Mouse (Mus musculus): ENCODE results near the gene Upk3b.

Upk3b gene

GRCm38 (mm10) chr5:136075076-136075475 lies 36.8 kb downstream of the Upk3b start:
- DNase-seq (ENCODE audit: low spot score in 2 of 2) = no peak

- DNase-seq (ENCODE audit: low spot score in 2 of 2) = no peak
Measured at GRCm38 (mm10) chr5:136076284-136076683, 38.0 kb downstream of the Upk3b start.

- DNase-seq (ENCODE audit: low spot score in 2 of 2) = no peak
Measured at GRCm38 (mm10) chr5:136077001-136077550, 38.8 kb downstream of the Upk3b start.

- DNase-seq (ENCODE audit: low spot score in 2 of 2) = no peak
Measured at GRCm38 (mm10) chr5:136078136-136078535, 39.8 kb downstream of the Upk3b start.

GRCm38 (mm10) chr5:136082345-136082744 lies 44.0 kb downstream of the Upk3b start:
- DNase-seq (ENCODE audit: low spot score in 2 of 2) = no peak

- peak; percentile 90 to 93 for DNase-seq (ENCODE audit: low spot score in 2 of 2)
Measured at GRCm38 (mm10) chr5:136083669-136084107, 45.4 kb downstream of the Upk3b start, which contains the start of gene Rasa4. TSS of gene Rasa4 (plus strand) at chr5:136083916.

GRCm38 (mm10) chr5:136084144-136084881 lies 46.0 kb downstream of the Upk3b start:
- DNase-seq (ENCODE audit: low spot score in 2 of 2) = no peak

DNA sequence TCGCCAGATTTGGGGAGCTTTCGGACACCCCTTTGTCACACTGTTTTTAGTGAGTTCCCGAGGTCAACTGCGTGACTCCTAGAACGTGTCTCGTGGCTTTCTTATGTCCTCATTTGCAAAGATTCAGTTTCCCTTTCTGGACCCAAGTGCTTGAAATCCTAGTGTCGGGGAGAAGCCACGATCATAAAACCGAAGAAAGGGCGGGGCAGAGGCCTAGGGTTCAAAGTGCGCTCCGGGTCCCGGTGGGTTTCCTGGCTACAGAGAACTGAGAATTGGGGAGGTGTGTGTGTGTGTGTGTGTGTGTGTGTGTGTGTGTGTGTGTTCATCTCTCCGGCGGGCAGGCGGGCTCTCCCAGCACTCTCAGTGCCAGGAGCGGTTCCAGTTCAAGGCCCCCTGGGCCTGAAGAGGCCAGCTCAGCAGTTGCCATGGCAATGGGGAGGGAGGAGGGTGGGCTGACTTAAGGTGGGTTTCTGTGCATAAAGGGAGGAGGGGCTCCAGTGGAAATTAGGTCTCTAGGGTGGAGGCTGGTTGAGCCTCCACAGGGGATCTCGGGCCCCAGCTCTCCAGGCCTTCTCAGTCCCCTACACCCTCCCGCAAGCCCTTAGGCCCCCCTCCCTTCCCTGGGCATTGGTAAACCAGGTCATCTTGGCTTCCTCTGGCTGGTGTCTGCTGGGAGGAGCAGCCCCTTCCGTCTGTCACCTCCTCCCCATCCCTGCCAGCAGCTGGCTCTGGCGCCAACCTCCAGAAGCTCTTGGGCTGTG lies 46.8 kb downstream of the Upk3b start:
- DNase-seq (ENCODE audit: low spot score in 2 of 2) = peak in 1 of 2 experiments; percentile 31

GRCm38 (mm10) chr5:136086290-136086689 lies 48.0 kb downstream of the Upk3b start:
- no peak for DNase-seq (ENCODE audit: low spot score in 2 of 2)

- DNase-seq (ENCODE audit: low spot score in 2 of 2) = no peak
Measured at GRCm38 (mm10) chr5:136088821-136089575, 50.7 kb downstream of the Upk3b start.

GRCm38 (mm10) chr5:136091927-136092326 lies 53.6 kb downstream of the Upk3b start:
- DNase-seq (ENCODE audit: low spot score in 2 of 2) = no peak

GRCm38 (mm10) chr5:136094249-136095010 lies 56.1 kb downstream of the Upk3b start:
- DNase-seq (ENCODE audit: low spot score in 2 of 2) = no peak

DNA sequence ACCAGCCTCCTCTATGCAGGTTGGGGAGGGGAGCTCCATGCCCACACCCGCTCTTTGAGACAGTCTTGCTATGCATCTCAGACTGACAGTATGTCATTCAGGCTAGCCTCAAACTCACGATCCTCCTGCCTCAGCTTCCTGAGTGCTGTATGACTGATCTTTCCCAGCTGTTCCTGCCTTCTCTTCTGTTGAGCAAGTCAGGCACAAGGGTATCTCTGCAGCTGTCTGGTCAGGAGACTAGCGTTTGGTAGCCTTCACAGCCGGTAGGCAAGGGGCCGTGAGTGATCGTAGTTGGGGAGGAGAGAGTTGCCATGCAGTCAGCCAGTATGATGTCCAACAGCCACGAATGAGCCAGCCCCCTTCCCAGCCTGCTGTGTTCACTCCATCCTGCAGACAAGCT lies 56.8 kb downstream of the Upk3b start:
- no peak for DNase-seq (ENCODE audit: low spot score in 2 of 2)

Measured in urinary bladder, postnatal 4 days (tissue).